Mouse (Mus musculus) brain, embryonic 18.5 days (tissue): ENCODE data around the gene Fam169b.

Source experiments
- DNase-seq: peaks from one replicate; pipeline ENCODE4 v3.0.0-alpha.2; 2012; ENCODE audit warnings: low read depth, low spot score

Gene Fam169b

GRCm38 (mm10) chr7:68400516-68400915 lies 126.9 kb downstream of the Fam169b start:
- peak; percentile 37 for DNase-seq

GRCm38 (mm10) chr7:68408611-68409010 lies 135.0 kb downstream of the Fam169b start:
- DNase-seq = no peak
